Mouse (Mus musculus) CH12.LX (cell line): ENCODE results near the gene Col15a1.

Source experiments
- CHD2 ChIP-seq: IDR thresholded peaks from 2 replicates; pipeline ENCODE4 v1.6.1; 2011; ENCODE audit warnings: low read length, improper control_type of control experiment
- CTCF ChIP-seq, 2 experiments: IDR thresholded peaks in 1 of 2; conservative IDR thresholded peaks in 1 of 2; 2 replicates each; pipeline ENCODE4 v1.5.1; 2011 to 2012; ENCODE audit warnings: low read depth in 2 of 2, low read length in 2 of 2, improper control_type of control experiment in 1 of 2, inconsistent platforms in 1 of 2, mild to moderate bottlenecking in 1 of 2, moderate library complexity in 1 of 2
- HCFC1 ChIP-seq: IDR thresholded peaks from 2 replicates; pipeline ENCODE4 v1.6.1; 2012; ENCODE audit warnings: low read depth, mild to moderate bottlenecking, inconsistent platforms, low read length, improper control_type of control experiment
- POLR2A ChIP-seq: IDR thresholded peaks from 2 replicates; pipeline ENCODE4 v1.6.1; 2011; ENCODE audit warnings: low read depth, mild to moderate bottlenecking, improper control_type of control experiment, low read length
- POLR2AphosphoS2 ChIP-seq: IDR thresholded peaks from 2 replicates; pipeline ENCODE4 v1.6.1; 2011; ENCODE audit warnings: low read depth, low read length, improper control_type of control experiment
- RAD21 ChIP-seq: IDR thresholded peaks from 2 replicates; pipeline ENCODE4 v1.6.1; 2011; ENCODE audit warnings: low read depth, mild to moderate bottlenecking, low read length, improper control_type of control experiment, moderate library complexity
- SIN3A ChIP-seq: IDR thresholded peaks from 2 replicates; pipeline ENCODE4 v1.6.1; 2012; ENCODE audit warnings: low read length, improper control_type of control experiment, inconsistent platforms
- SMC3 ChIP-seq: IDR thresholded peaks from 2 replicates; pipeline ENCODE4 v1.6.1; 2011; ENCODE audit warnings: low read depth, low read length, improper control_type of control experiment

- no peak for TF ChIP-seq POLR2AphosphoS2
- no peak for TF ChIP-seq CTCF (conservative IDR thresholded peaks at IDR 0.05 in 1 of 2, IDR thresholded peaks at IDR 0.05 in 1 of 2; ENCODE audit: low read depth in 2 of 2, low read length in 2 of 2)
- no peak for TF ChIP-seq SMC3
- TF ChIP-seq RAD21 = no peak
- no peak for TF ChIP-seq CHD2
- TF ChIP-seq HCFC1 = no peak
- TF ChIP-seq POLR2A = no peak
- no peak for TF ChIP-seq SIN3A
These were observed 70.4 kb downstream of the Col15a1 start for GRCm38 (mm10) chr4:47278397-47278796.
